Mouse (Mus musculus): ENCODE results near the gene Pxdc1.

DNA sequence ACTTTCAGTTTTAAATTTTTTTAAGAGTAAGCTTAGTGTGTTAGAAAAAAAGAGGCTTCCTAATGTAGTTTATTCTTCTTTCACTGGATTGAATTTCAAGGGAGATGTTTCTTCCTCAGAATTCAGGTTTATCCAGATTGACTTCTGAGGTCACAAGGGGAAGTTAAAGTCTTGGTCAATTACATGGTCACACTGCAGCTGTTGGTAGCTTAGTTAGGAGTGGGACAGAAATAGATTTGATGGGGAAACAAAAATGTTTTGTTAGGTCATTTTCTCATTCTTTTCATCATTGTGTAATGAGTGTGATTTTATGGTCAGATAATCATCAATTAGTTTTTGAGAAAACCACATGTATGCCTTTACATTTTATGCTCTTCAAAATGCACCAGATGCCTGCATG is 56.5 kb downstream of the Pxdc1 start:
- TF ChIP-seq CTCF (IDR thresholded peaks at IDR 0.05; ENCODE audit: low read depth) (no peak), EP300 (IDR thresholded peaks at IDR 0.05; ENCODE audit: low read depth) (no peak)
